Mouse (Mus musculus) neutrophil, adult 65 days (primary cell): ENCODE data around the gene Zfp511. TPM values are rescaled to one million over a fixed set of nuclear protein-coding genes. Genes with fewer than 3 reads are reported as not detected.

Source experiments
- total RNA-seq: library from RNA; stranded (reverse); gene quantifications from 2 replicates; pipeline ENCODE4 v1.2.4, GENCODE M21; 2023

The Zfp511 gene
- 11.3 and 18.2 TPM in 2 replicates for total RNA-seq

GRCm38 (mm10) chr7:140036281-140037170, at the start of gene Zfp511, which contains the start of gene Tubgcp2:
Zfp511 (plus strand) TSS chr7:140036391.
Tubgcp2 (minus strand) TSS chr7:140036669.

GRCm38 (mm10) chr7:139992406-139992805, 43.8 kb upstream of the Zfp511 start, which contains the start of gene Adam8:
Adam8 (minus strand) TSS chr7:139992562.

GRCm38 (mm10) chr7:140048361-140049114, 12.3 kb downstream of the Zfp511 start, which contains the start of gene Msx3:
Msx3 (minus strand) TSS chr7:140049089.

GRCm38 (mm10) chr7:140082242-140082678, 46.1 kb downstream of the Zfp511 start, which contains the start of gene Caly:
Caly (minus strand) TSS chr7:140082548.

Other genes starting within 250 kb of the Zfp511 start
- gene Adgra1, start 202.2 kb upstream of the Zfp511 start, total RNA-seq = not detected in 2 replicates
- gene Kndc1, start 141.7 kb upstream of the Zfp511 start, total RNA-seq = not detected in 2 replicates
- gene Utf1, start 92.6 kb upstream of the Zfp511 start, total RNA-seq = not detected in 2 replicates
- 3.3 and 3.9 TPM in 2 replicates for gene 6430531B16Rik, start 57.6 kb upstream of the Zfp511 start, total RNA-seq
- 1,061 and 1,613 TPM in 2 replicates for gene Adam8, start 43.8 kb upstream of the Zfp511 start, total RNA-seq
- gene Tubgcp2, start 278 bp downstream of the Zfp511 start, total RNA-seq = 22.2 and 22.9 TPM in 2 replicates
- gene Msx3, start 12.7 kb downstream of the Zfp511 start, total RNA-seq = not detected in 2 replicates
- gene Caly, start 46.2 kb downstream of the Zfp511 start, total RNA-seq = not detected in 2 replicates
- gene Prap1, start 57.0 kb downstream of the Zfp511 start, total RNA-seq = not detected in 2 replicates
- gene Fuom, start 66.0 kb downstream of the Zfp511 start, total RNA-seq = 6.7 and 8.2 TPM in 2 replicates
- gene Paox, start 79.4 kb downstream of the Zfp511 start, total RNA-seq = 3.9 and 9.7 TPM in 2 replicates
- 27.9 and 31.7 TPM in 2 replicates for gene Echs1, start 80.1 kb downstream of the Zfp511 start, total RNA-seq
- 4.7 and 5.0 TPM in 2 replicates for gene Mtg1, start 101.2 kb downstream of the Zfp511 start, total RNA-seq
- gene Sprn, start 118.5 kb downstream of the Zfp511 start, total RNA-seq = not detected in 2 replicates
- gene Olfr522, start 128.4 kb downstream of the Zfp511 start, total RNA-seq = not detected in 2 replicates
- not detected in 2 replicates for gene Olfr523, start 136.8 kb downstream of the Zfp511 start, total RNA-seq
- gene Olfr524, start 169.6 kb downstream of the Zfp511 start, total RNA-seq = not detected in 2 replicates
- gene Cd163l1, start 181.9 kb downstream of the Zfp511 start, total RNA-seq = not detected in 2 replicates
- gene 5830411N06Rik, start 210.9 kb downstream of the Zfp511 start, total RNA-seq = not detected in 2 replicates